Mouse (Mus musculus) hindbrain, postnatal 0 days (tissue): ENCODE data around the gene Epha2. TPM values are rescaled to one million over a fixed set of nuclear protein-coding genes. Genes with fewer than 3 reads are reported as not detected.
A peak's percentile ranks its signal among the peaks of the same experiment; 100 is the strongest.

Source experiments
- ATAC-seq: fragments of 200-750 bp; cut with Nextera tagmentation; 2 replicates; pipeline ENCODE4 v1.8.0; 2017; ENCODE audit warnings: mild to moderate bottlenecking, moderate TSS enrichment, moderate library complexity
- DNase-seq: peaks from one replicate; pipeline ENCODE4 v3.0.0-alpha.2; 2015; ENCODE audit warnings: low spot score
- H3K27ac ChIP-seq: fragments of 300-500 bp; sonication (generic); 2 replicates; pipeline ENCODE4 v1.5.1; 2014; ENCODE audit warnings: mild to moderate bottlenecking
- H3K27me3 ChIP-seq: fragments of 300-500 bp; sonication (generic); 2 replicates; pipeline ENCODE4 v1.6.1; 2014; ENCODE audit warnings: low read length, mixed read lengths; ENCODE audit not compliant: insufficient read depth
- H3K36me3 ChIP-seq: fragments of 300-500 bp; sonication (generic); 2 replicates; pipeline ENCODE4 v1.6.1; 2014; ENCODE audit warnings: low read length, mixed read lengths; ENCODE audit not compliant: insufficient read depth
- H3K4me1 ChIP-seq: fragments of 300-500 bp; sonication (generic); 2 replicates; pipeline ENCODE4 v1.6.1; 2014; ENCODE audit warnings: antibody characterized with exemption, low read length, mixed read lengths; ENCODE audit not compliant: insufficient read depth
- H3K4me2 ChIP-seq: fragments of 300-500 bp; sonication (generic); 2 replicates; pipeline ENCODE4 v1.6.1; 2014; ENCODE audit warnings: low read depth, mild to moderate bottlenecking, low read length, moderate library complexity, mixed read lengths
- H3K4me3 ChIP-seq: fragments of 300-500 bp; sonication (generic); 2 replicates; pipeline ENCODE4 v1.5.1; 2014; ENCODE audit warnings: low read length
- H3K9ac ChIP-seq: fragments of 300-500 bp; sonication (generic); replicated peaks from 2 replicates; pipeline ENCODE4 v1.6.1; 2014; ENCODE audit warnings: mild to moderate bottlenecking, low read length, moderate library complexity, mixed read lengths
- H3K9me3 ChIP-seq: fragments of 300-500 bp; sonication (generic); 2 replicates; pipeline ENCODE4 v1.6.1; 2016; ENCODE audit warnings: low read length, mixed read lengths
- CTCF ChIP-seq: IDR thresholded peaks from 2 replicates; pipeline ENCODE4 v1.5.1; 2016; ENCODE audit warnings: antibody characterized with exemption, control low read depth, low read depth
- WGBS: fragments of 180-500 bp; shearing (Covaris S2); extraction: QIAGEN DNeasy Blood & Tissue Kit; methylation state at CpG from one replicate; pipeline ENCODE4 v1.1.7; 2014; 5-methylcytosine and 5-hydroxymethylcytosine counted together
- polyA plus RNA-seq: library from polyadenylated mRNA; unstranded; fragments of >200 nt; fragmentation: Nextera tagmentation; extraction: Ambion mirVana; gene quantifications from 2 replicates; pipeline ENCODE4 v1.2.1, GENCODE M21; 2015
- total RNA-seq: library from RNA; depleted of rRNA; stranded (reverse); fragments of >200 nt; gene quantifications from 2 replicates; pipeline ENCODE4 v1.2.3, GENCODE M21; 2014

Epha2 gene
- total and polyA plus RNA-seq, 2 experiments from 2014 or later: 0.46 to 1.6 TPM

- H3K4me3 ChIP-seq: no peak overlapping the region
- DNase-seq: no peak
- H3K27me3 ChIP-seq: no peaks in the 10 kb centered on the region
- H3K9ac ChIP-seq: no peak overlapping the region
- no peaks in the 10 kb centered on the region for H3K9me3 ChIP-seq
- peaks cover 8% of the 10 kb centered on the region; the same call in 1 of the 2 replicates for H3K4me1 ChIP-seq
- ATAC-seq: no peak
- TF ChIP-seq CTCF: no peak
- 55% methylated on average over 15 of the region's 15 CpGs for WGBS
- H3K36me3 ChIP-seq: no peaks in the 10 kb centered on the region
- no peak overlapping the region for H3K4me2 ChIP-seq
- H3K27ac ChIP-seq: no peak overlapping the region
Observed at GRCm38 (mm10) chr4:141270201-141270940, 30.7 kb upstream of the Epha2 start.

GRCm38 (mm10) chr4:141271228-141271627, 29.8 kb upstream of the Epha2 start:
- no peak overlapping the region for H3K9ac ChIP-seq
- no peak for TF ChIP-seq CTCF
- H3K9me3 ChIP-seq: no peaks in the 10 kb centered on the region
- DNase-seq (no peak), ATAC-seq (no peak)
- H3K27me3 ChIP-seq: no peaks in the 10 kb centered on the region
- no peak overlapping the region for H3K4me3 ChIP-seq
- no peak overlapping the region for H3K4me2 ChIP-seq
- H3K27ac ChIP-seq: no peak overlapping the region
- 87% methylated on average over 7 of the region's 7 CpGs for WGBS
- H3K36me3 ChIP-seq: no peaks in the 10 kb centered on the region
- peaks cover 8% of the 10 kb centered on the region; the same call in 1 of the 2 replicates for H3K4me1 ChIP-seq

- Histone ChIP-seq H3K4me1 (peaks cover 8% of the 10 kb centered on the region; the same call in 1 of the 2 replicates), H3K27ac (no peak overlapping the region), H3K9ac (no peak overlapping the region), H3K36me3 (no peaks in the 10 kb centered on the region), H3K9me3 (no peaks in the 10 kb centered on the region), H3K27me3 (no peaks in the 10 kb centered on the region), H3K4me2 (no peak overlapping the region), H3K4me3 (no peak overlapping the region)
- WGBS: 87% methylated on average over 6 of the region's 6 CpGs
- DNase-seq (no peak), ATAC-seq (no peak)
- TF ChIP-seq CTCF: no peak
Observed at GRCm38 (mm10) chr4:141271721-141272120, 29.3 kb upstream of the Epha2 start.

GRCm38 (mm10) chr4:141272878-141273277, 28.2 kb upstream of the Epha2 start:
- H3K9me3 ChIP-seq: no peaks in the 10 kb centered on the region
- ATAC-seq (no peak), DNase-seq (no peak)
- no peak overlapping the region for H3K4me3 ChIP-seq
- 0 out of 2 replicates have a peak overlapping the region, but pooled peaks have one; percentile 9 for H3K9ac ChIP-seq
- no peaks in the 10 kb centered on the region for H3K36me3 ChIP-seq
- no peak overlapping the region for H3K27ac ChIP-seq
- no peak for TF ChIP-seq CTCF
- peak overlapping the region; percentile 38; the same call in 1 of the 2 replicates for H3K4me2 ChIP-seq
- 17% methylated on average over 14 of the region's 14 CpGs for WGBS
- peaks cover 8% of the 10 kb centered on the region; the same call in 1 of the 2 replicates for H3K4me1 ChIP-seq
- no peaks in the 10 kb centered on the region for H3K27me3 ChIP-seq

- peak overlapping the region; percentile 38; the same call in 1 of the 2 replicates for H3K4me2 ChIP-seq
- no peak overlapping the region for H3K27ac ChIP-seq
- H3K9me3 ChIP-seq: no peaks in the 10 kb centered on the region
- no peaks in the 10 kb centered on the region for H3K36me3 ChIP-seq
- no peaks in the 10 kb centered on the region for H3K27me3 ChIP-seq
- H3K9ac ChIP-seq: 0 out of 2 replicates have a peak overlapping the region, but pooled peaks have one; percentile 9
- WGBS: 16% methylated on average over 12 of the region's 12 CpGs
- TF ChIP-seq CTCF: peak; percentile 100
- ATAC-seq: peak; percentile 80
- DNase-seq: peak; percentile 87
- H3K4me3 ChIP-seq: no peak overlapping the region
- H3K4me1 ChIP-seq: peaks cover 8% of the 10 kb centered on the region; the same call in 1 of the 2 replicates
Observed at GRCm38 (mm10) chr4:141273296-141273695, 27.7 kb upstream of the Epha2 start.

GRCm38 (mm10) chr4:141274485-141275341, 26.3 kb upstream of the Epha2 start:
- Histone ChIP-seq H3K9me3 (no peaks in the 10 kb centered on the region), H3K27me3 (no peaks in the 10 kb centered on the region), H3K4me3 (no peak overlapping the region), H3K36me3 (no peaks in the 10 kb centered on the region), H3K27ac (no peak overlapping the region), H3K4me2 (peak overlapping the region; percentile 23; the same call in 1 of the 2 replicates), H3K4me1 (peaks cover 8% of the 10 kb centered on the region; the same call in 1 of the 2 replicates), H3K9ac (no peak overlapping the region)
- WGBS: 22% methylated on average over 23 of the region's 23 CpGs
- no peak for TF ChIP-seq CTCF
- DNase-seq (peak; percentile 42), ATAC-seq (peak; percentile 48)
